Mouse (Mus musculus) heart, embryonic 16.5 days (tissue): ENCODE measurements around the gene Smurf2. TPM values are rescaled to one million over a fixed set of nuclear protein-coding genes. Genes with fewer than 3 reads are reported as not detected.
A peak's percentile ranks its signal among the peaks of the same experiment; 100 is the strongest.
"Not testable (repeated sequence)": the region's sequence is repeated elsewhere in the genome, so short reads cannot be mapped to it uniquely, and the experiment has no call there.

Source experiments
- ATAC-seq: fragments of 200-750 bp; cut with Nextera tagmentation; replicated peaks from 2 replicates; pipeline ENCODE4 v1.8.0; 2017; ENCODE audit warnings: moderate number of reproducible peaks; ENCODE audit not compliant: insufficient read depth, low FRiP score; ENCODE audit errors: extremely low read depth
- H3K27ac ChIP-seq: fragments of 300-500 bp; sonication (generic); 2 replicates; pipeline ENCODE4 v1.5.1; 2014; ENCODE audit warnings: mild to moderate bottlenecking, low read length, control low read depth, moderate library complexity
- H3K27me3 ChIP-seq: fragments of 300-500 bp; sonication (generic); 2 replicates; pipeline ENCODE4 v1.6.1; 2014; ENCODE audit warnings: low read length, mixed read lengths; ENCODE audit not compliant: control insufficient read depth, insufficient read depth
- H3K36me3 ChIP-seq: fragments of 300-500 bp; sonication (generic); 2 replicates; pipeline ENCODE4 v1.6.1; 2014; ENCODE audit not compliant: control insufficient read depth, insufficient read depth
- H3K4me1 ChIP-seq: fragments of 300-500 bp; sonication (generic); 2 replicates; pipeline ENCODE4 v1.6.1; 2014; ENCODE audit warnings: low read length, mixed read lengths; ENCODE audit not compliant: control insufficient read depth, insufficient read depth
- H3K4me2 ChIP-seq: fragments of 300-500 bp; sonication (generic); 2 replicates; pipeline ENCODE4 v1.6.1; 2014; ENCODE audit warnings: low read depth, mild to moderate bottlenecking, control low read depth, low read length
- H3K4me3 ChIP-seq: fragments of 300-500 bp; sonication (generic); 2 replicates; pipeline ENCODE4 v1.5.1; 2014; ENCODE audit warnings: mild to moderate bottlenecking, control low read depth, low read length
- H3K9ac ChIP-seq: fragments of 300-500 bp; sonication (generic); 2 replicates; pipeline ENCODE4 v1.6.1; 2014; ENCODE audit warnings: low read length, control low read depth
- H3K9me3 ChIP-seq: fragments of 300-500 bp; sonication (generic); replicated peaks from 2 replicates; pipeline ENCODE4 v1.6.1; 2016; ENCODE audit warnings: low read length; ENCODE audit not compliant: control insufficient read depth
- WGBS: fragments of 180-500 bp; shearing (Covaris S2); extraction: QIAGEN DNeasy Blood & Tissue Kit; methylation state at CpG from one replicate; pipeline ENCODE4 v1.1.7; 2014; 5-methylcytosine and 5-hydroxymethylcytosine counted together
- polyA plus RNA-seq: library from polyadenylated mRNA; unstranded; fragments of >200 nt; fragmentation: Nextera tagmentation; extraction: Ambion mirVana; gene quantifications from 2 replicates; pipeline ENCODE4 v1.2.1, GENCODE M21; 2015

Gene Smurf2
- polyA plus RNA-seq, 1 experiment from 2014 or later = 10.2 TPM

GRCm38 (mm10) chr11:106787131-106788025 lies 133.1 kb downstream of the Smurf2 start:
- under 1% methylated on average over 63 of the region's 65 CpGs for WGBS
- peak overlapping the region; percentile 99 for H3K9ac ChIP-seq
- H3K27ac ChIP-seq = peak overlapping the region; percentile 100
- no peaks in the 10 kb centered on the region for H3K27me3 ChIP-seq
- peaks cover 35% of the 10 kb centered on the region for H3K36me3 ChIP-seq
- ATAC-seq = peak; percentile 33
- peaks cover 23% of the 10 kb centered on the region for H3K4me1 ChIP-seq
- peak overlapping the region; percentile 85 for H3K4me2 ChIP-seq
- H3K9me3 ChIP-seq = no peaks in the 10 kb centered on the region
- H3K4me3 ChIP-seq = peak overlapping the region; percentile 93

- Histone ChIP-seq H3K36me3 (peaks cover 45% of the 10 kb centered on the region), H3K4me2 (no peak overlapping the region), H3K4me1 (peaks cover 21% of the 10 kb centered on the region)
These were observed 135.5 kb downstream of the Smurf2 start for GRCm38 (mm10) chr11:106785043-106785442.

GRCm38 (mm10) chr11:106784476-106784875 lies 136.0 kb downstream of the Smurf2 start:
- no peak overlapping the region for H3K4me2 ChIP-seq
- H3K27ac ChIP-seq = no peak overlapping the region
- ATAC-seq = no peak
- H3K4me3 ChIP-seq = no peak overlapping the region
- H3K4me1 ChIP-seq = peaks cover 21% of the 10 kb centered on the region
- H3K9me3 ChIP-seq = no peaks in the 10 kb centered on the region
- 84% methylated on average over 2 of the region's 2 CpGs for WGBS
- peaks cover 45% of the 10 kb centered on the region for H3K36me3 ChIP-seq
- H3K27me3 ChIP-seq = no peaks in the 10 kb centered on the region
- no peak overlapping the region for H3K9ac ChIP-seq

More at GRCm38 (mm10) chr11:106785043-106785442, 135.5 kb downstream of the Smurf2 start:
- H3K9me3 ChIP-seq = no peaks in the 10 kb centered on the region
- H3K9ac ChIP-seq = no peak overlapping the region
- H3K27me3 ChIP-seq = no peaks in the 10 kb centered on the region
- no peak overlapping the region for H3K27ac ChIP-seq
- WGBS = 59% methylated on average over 1 of the region's 1 CpGs
- H3K4me3 ChIP-seq = no peak overlapping the region
- no peak for ATAC-seq

- no peak overlapping the region for H3K27ac ChIP-seq
- H3K36me3 ChIP-seq = peaks cover 45% of the 10 kb centered on the region
- H3K4me2 ChIP-seq = no peak overlapping the region
These were observed 137.4 kb downstream of the Smurf2 start for GRCm38 (mm10) chr11:106782841-106783764.

GRCm38 (mm10) chr11:106782271-106782670 lies 138.2 kb downstream of the Smurf2 start:
- Histone ChIP-seq H3K36me3 (peaks cover 45% of the 10 kb centered on the region), H3K4me1 (peaks cover 23% of the 10 kb centered on the region)
- H3K9me3 ChIP-seq, H3K4me3 ChIP-seq, H3K27ac ChIP-seq, H3K27me3 ChIP-seq, H3K4me2 ChIP-seq, H3K9ac ChIP-seq, ATAC-seq: not testable (repeated sequence)
- 84% methylated on average over 7 of the region's 7 CpGs for WGBS

More at GRCm38 (mm10) chr11:106782841-106783764, 137.4 kb downstream of the Smurf2 start:
- H3K27me3 ChIP-seq = no peaks in the 10 kb centered on the region
- H3K4me1 ChIP-seq = peaks cover 21% of the 10 kb centered on the region
- no peaks in the 10 kb centered on the region for H3K9me3 ChIP-seq
- ATAC-seq = no peak
- WGBS = 74% methylated on average over 9 of the region's 9 CpGs
- no peak overlapping the region for H3K4me3 ChIP-seq
- H3K9ac ChIP-seq = no peak overlapping the region

GRCm38 (mm10) chr11:106780590-106781220 lies 139.8 kb downstream of the Smurf2 start:
- no peak for ATAC-seq
- Histone ChIP-seq H3K36me3 (peaks cover 44% of the 10 kb centered on the region), H3K4me1 (peaks cover 14% of the 10 kb centered on the region), H3K9me3 (no peaks in the 10 kb centered on the region), H3K27me3 (no peaks in the 10 kb centered on the region), H3K27ac (peak overlapping the region; percentile 48), H3K4me2 (no peak overlapping the region), H3K9ac (no peak overlapping the region; the same call in 1 of the 2 replicates), H3K4me3 (no peak overlapping the region)
- WGBS = 74% methylated on average over 6 of the region's 6 CpGs

- Histone ChIP-seq H3K9ac (no peak overlapping the region; the same call in 1 of the 2 replicates), H3K27me3 (no peaks in the 10 kb centered on the region), H3K36me3 (peaks cover 39% of the 10 kb centered on the region), H3K27ac (peak overlapping the region; percentile 97), H3K4me1 (peaks cover 8% of the 10 kb centered on the region), H3K4me3 (peak overlapping the region; percentile 91; the same call in 1 of the 2 replicates), H3K9me3 (no peaks in the 10 kb centered on the region), H3K4me2 (peak overlapping the region; percentile 88)
- 70% methylated on average over 4 of the region's 4 CpGs for WGBS
- ATAC-seq = no peak; the same call in 1 of the 2 replicates
These were observed 140.5 kb downstream of the Smurf2 start for GRCm38 (mm10) chr11:106780089-106780425.

GRCm38 (mm10) chr11:106779388-106780088 lies 141.0 kb downstream of the Smurf2 start, which contains the start of gene Polg2:
Gene Polg2, minus strand, starts transcription at chr11:106779537.
- Histone ChIP-seq H3K4me3 (peak within 1 kb of the TSS; percentile 91), H3K27ac (peak within 1 kb of the TSS; percentile 97), H3K9me3 (no peaks in the 10 kb centered on the region), H3K27me3 (no peaks in the 10 kb centered on the region), H3K4me2 (peak within 1 kb of the TSS; percentile 88), H3K4me1 (peaks cover 8% of the 10 kb centered on the region), H3K9ac (peak within 1 kb of the TSS; percentile 94), H3K36me3 (peaks cover 43% of the 10 kb centered on the region)
- ATAC-seq = peak; percentile 98
- 1% methylated on average over 30 of the region's 30 CpGs for WGBS
